Mouse (Mus musculus) limb, embryonic 14.5 days (tissue): ENCODE measurements around the gene Gpr142. TPM values are rescaled to one million over a fixed set of nuclear protein-coding genes. Genes with fewer than 3 reads are reported as not detected.

ENCODE experiments used
- ATAC-seq: fragments of 200-750 bp; cut with Nextera tagmentation; 2 replicates; pipeline ENCODE4 v1.8.0; 2017; ENCODE audit warnings: low read depth, moderate number of reproducible peaks, moderate TSS enrichment; ENCODE audit not compliant: low FRiP score
- DNase-seq: peaks from one replicate; pipeline ENCODE4 v3.0.0-alpha.2; 2015; ENCODE audit warnings: low spot score
- H3K27ac ChIP-seq: fragments of 300-500 bp; sonication (generic); replicated peaks from 2 replicates; pipeline ENCODE4 v1.5.1; 2014; ENCODE audit warnings: low read depth, mild to moderate bottlenecking, low read length, moderate library complexity, mixed read lengths
- H3K27me3 ChIP-seq: fragments of 300-500 bp; sonication (generic); 2 replicates; pipeline ENCODE4 v1.6.1; 2014; ENCODE audit warnings: low read length, mixed read lengths; ENCODE audit not compliant: control insufficient read depth, insufficient read depth
- H3K36me3 ChIP-seq: fragments of 300-500 bp; sonication (generic); 2 replicates; pipeline ENCODE4 v1.6.1; 2014; ENCODE audit warnings: mild to moderate bottlenecking, low read length, moderate library complexity, mixed read lengths; ENCODE audit not compliant: control insufficient read depth, insufficient read depth
- H3K4me1 ChIP-seq: fragments of 300-500 bp; sonication (generic); 2 replicates; pipeline ENCODE4 v1.6.1; 2014; ENCODE audit warnings: antibody characterized with exemption, low read length, mixed read lengths; ENCODE audit not compliant: control insufficient read depth, insufficient read depth
- H3K4me2 ChIP-seq: fragments of 300-500 bp; sonication (generic); replicated peaks from 2 replicates; pipeline ENCODE4 v1.6.1; 2014; ENCODE audit warnings: low read depth, mild to moderate bottlenecking, low read length, moderate library complexity; ENCODE audit not compliant: severe bottlenecking
- H3K4me3 ChIP-seq: fragments of 300-500 bp; sonication (generic); replicated peaks from 2 replicates; pipeline ENCODE4 v1.5.1; 2014; ENCODE audit warnings: low read length
- H3K9ac ChIP-seq: fragments of 300-500 bp; sonication (generic); 2 replicates; pipeline ENCODE4 v1.6.1; 2014; ENCODE audit warnings: mild to moderate bottlenecking, low read depth, low read length, moderate library complexity; ENCODE audit not compliant: severe bottlenecking
- H3K9me3 ChIP-seq: fragments of 300-500 bp; sonication (generic); 2 replicates; pipeline ENCODE4 v1.6.1; 2016; ENCODE audit warnings: low read length; ENCODE audit not compliant: control insufficient read depth
- POLR2A ChIP-seq: fragments of 200-500 bp; IDR thresholded peaks from 2 replicates; pipeline ENCODE4 v1.8.0; 2012; ENCODE audit warnings: inconsistent platforms, mild to moderate bottlenecking, moderate library complexity, borderline replicate concordance; ENCODE audit not compliant: insufficient read depth, insufficient read length; ENCODE audit errors: extremely low read depth
- WGBS: fragments of 180-500 bp; shearing (Covaris S2); extraction: QIAGEN DNeasy Blood & Tissue Kit; methylation state at CpG from one replicate; pipeline ENCODE4 v1.1.7; 2014; 5-methylcytosine and 5-hydroxymethylcytosine counted together
- polyA plus RNA-seq, 2 experiments: library from polyadenylated mRNA; depleted of rRNA in 1 of 2; stranded (reverse) in 1 of 2; unstranded in 1 of 2; fragments of >200 nt; fragmentation: Nextera tagmentation in 1 of 2; extraction: Ambion mirVana in 1 of 2; gene quantifications; 2 replicates each; pipeline versions ENCODE4 v1.2.1 to v1.2.3; 2012 to 2014

Gene Gpr142
- polyA plus RNA-seq (2012; rRNA removed) (0.19 TPM in 1 of 2 replicates, not detected in the other), polyA plus RNA-seq (2014; fragmentation: Nextera tagmentation; extraction: Ambion mirVana) (not detected in 2 replicates)

- no peak for DNase-seq
- ATAC-seq = no peak
- Histone ChIP-seq H3K9ac (no peak within 1 kb of the TSS), H3K9me3 (no peaks in the 10 kb centered on the region), H3K4me1 (0 out of 2 replicates have a peak, but pooled peaks cover 4% of the 10 kb centered on the region), H3K36me3 (no peaks in the 10 kb centered on the region), H3K4me3 (no peak within 1 kb of the TSS), H3K27ac (no peak within 1 kb of the TSS), H3K4me2 (no peak within 1 kb of the TSS), H3K27me3 (peaks cover 5% of the 10 kb centered on the region; the same call in 1 of the 2 replicates)
- 90% methylated on average over 3 of the region's 3 CpGs for WGBS
- TF ChIP-seq POLR2A = no peak
These were observed at the start of gene Gpr142 for GRCm38 (mm10) chr11:114798624-114799023. Gpr142 (plus strand) TSS chr11:114798924.

- H3K9ac ChIP-seq = 0 out of 2 replicates have a peak within 1 kb of the TSS, but pooled peaks have one; percentile 2
- H3K36me3 ChIP-seq = no peaks in the 10 kb centered on the region
- H3K4me2 ChIP-seq = peak within 1 kb of the TSS; percentile 87
- TF ChIP-seq POLR2A = no peak
- H3K27ac ChIP-seq = no peak within 1 kb of the TSS
- peak within 1 kb of the TSS; percentile 45 for H3K4me3 ChIP-seq
- WGBS = 3% methylated on average over 39 of the region's 51 CpGs
- no peaks in the 10 kb centered on the region for H3K9me3 ChIP-seq
- DNase-seq (peak; percentile 51), ATAC-seq (peak; percentile 60; the same call in 1 of the 2 replicates)
- no peaks in the 10 kb centered on the region for H3K4me1 ChIP-seq
- H3K27me3 ChIP-seq = peaks cover 13% of the 10 kb centered on the region; the same call in 1 of the 2 replicates
These were observed 33.6 kb upstream of the Gpr142 start, which contains the start of gene Kif19a for GRCm38 (mm10) chr11:114764820-114765818. Kif19a (plus strand) TSS chr11:114765388.

- DNase-seq (no peak), ATAC-seq (peak; percentile 19; the same call in 1 of the 2 replicates)
- 55% methylated on average over 6 of the region's 6 CpGs for whole genome bisulfite sequencing
- no peaks in the 10 kb centered on the region for H3K4me1 ChIP-seq
- H3K4me3 ChIP-seq = no peak overlapping the region
- H3K27ac ChIP-seq = no peak overlapping the region
- TF ChIP-seq POLR2A = no peak
- no peaks in the 10 kb centered on the region for H3K36me3 ChIP-seq
- no peak overlapping the region for H3K9ac ChIP-seq
- H3K4me2 ChIP-seq = no peak overlapping the region
- no peaks in the 10 kb centered on the region for H3K9me3 ChIP-seq
- peaks cover 13% of the 10 kb centered on the region; the same call in 1 of the 2 replicates for H3K27me3 ChIP-seq
These were observed 28.8 kb upstream of the Gpr142 start for GRCm38 (mm10) chr11:114769911-114770310.

- no peak for TF ChIP-seq POLR2A
- DNase-seq (no peak), ATAC-seq (no peak)
- H3K4me3 ChIP-seq = no peak overlapping the region
- WGBS = 63% methylated on average over 2 of the region's 2 CpGs
- H3K9me3 ChIP-seq = no peaks in the 10 kb centered on the region
- H3K36me3 ChIP-seq = no peaks in the 10 kb centered on the region
- H3K9ac ChIP-seq = no peak overlapping the region
- H3K4me2 ChIP-seq = no peak overlapping the region
- no peak overlapping the region for H3K27ac ChIP-seq
- no peaks in the 10 kb centered on the region for H3K4me1 ChIP-seq
- no peaks in the 10 kb centered on the region for H3K27me3 ChIP-seq
These were observed 26.8 kb upstream of the Gpr142 start for GRCm38 (mm10) chr11:114771896-114772295.

GRCm38 (mm10) chr11:114780076-114780475 lies 18.6 kb upstream of the Gpr142 start:
- DNase-seq (no peak), ATAC-seq (no peak)
- no peaks in the 10 kb centered on the region for H3K36me3 ChIP-seq
- no peaks in the 10 kb centered on the region for H3K9me3 ChIP-seq
- WGBS = 50% methylated on average over 9 of the region's 9 CpGs
- TF ChIP-seq POLR2A = no peak
- no peak overlapping the region for H3K4me3 ChIP-seq
- H3K9ac ChIP-seq = no peak overlapping the region
- no peak overlapping the region for H3K27ac ChIP-seq
- H3K4me2 ChIP-seq = no peak overlapping the region
- peaks cover 9% of the 10 kb centered on the region for H3K27me3 ChIP-seq
- H3K4me1 ChIP-seq = no peaks in the 10 kb centered on the region
